Mouse (Mus musculus) layer of hippocampus, adult 2 months (tissue): ENCODE data around the gene Zc3h6. TPM values are rescaled to one million over a fixed set of nuclear protein-coding genes. Genes with fewer than 3 reads are reported as not detected.

Experiments used
- DNase-seq, 2 experiments: peaks; one replicate each; pipeline ENCODE4 v3.0.0; 2022; ENCODE audit warnings: low spot score in 2 of 2
- H3K27ac ChIP-seq: fragments of 200-600 bp; 2 replicates; pipeline ENCODE4 v1.8.1; 2022
- H3K4me3 ChIP-seq: fragments of 200-600 bp; 2 replicates; pipeline ENCODE4 v1.8.1; 2022; ENCODE audit warnings: mild to moderate bottlenecking
- CTCF ChIP-seq: fragments of 200-600 bp; conservative IDR thresholded peaks from 2 replicates; pipeline ENCODE4 v1.8.1; 2022; ENCODE audit warnings: antibody characterized with exemption, mild to moderate bottlenecking, moderate library complexity
- long read RNA-seq, 2 experiments: library from polyadenylated mRNA; stranded (forward); transcript quantifications; one replicate each; pipeline ENCODE4 v2.0.0; 2021; ENCODE audit warnings: borderline mapping rate in 2 of 2
- total RNA-seq, 2 experiments: library from RNA; stranded (reverse); gene quantifications; 2 replicates each; pipeline ENCODE4 v1.2.3; 2021

Zc3h6 gene
- 10 to 100 TPM; 18.3 to 20.5 TPM for total RNA-seq
- long read RNA-seq, experiment 1, full-length matches to known transcripts: 8 of 10 reads
- long read RNA-seq, experiment 1, partial matches to known transcripts: 2 of 10 reads
- long read RNA-seq, experiment 1, other reads (novel, unspliced or antisense): 0 of 10 reads
- long read RNA-seq, experiment 2, full-length matches to known transcripts: 9 of 11 reads
- long read RNA-seq, experiment 2, partial matches to known transcripts: 1 of 11 reads
- long read RNA-seq, experiment 2, other reads (novel, unspliced or antisense): 1 of 11 reads

DNA sequence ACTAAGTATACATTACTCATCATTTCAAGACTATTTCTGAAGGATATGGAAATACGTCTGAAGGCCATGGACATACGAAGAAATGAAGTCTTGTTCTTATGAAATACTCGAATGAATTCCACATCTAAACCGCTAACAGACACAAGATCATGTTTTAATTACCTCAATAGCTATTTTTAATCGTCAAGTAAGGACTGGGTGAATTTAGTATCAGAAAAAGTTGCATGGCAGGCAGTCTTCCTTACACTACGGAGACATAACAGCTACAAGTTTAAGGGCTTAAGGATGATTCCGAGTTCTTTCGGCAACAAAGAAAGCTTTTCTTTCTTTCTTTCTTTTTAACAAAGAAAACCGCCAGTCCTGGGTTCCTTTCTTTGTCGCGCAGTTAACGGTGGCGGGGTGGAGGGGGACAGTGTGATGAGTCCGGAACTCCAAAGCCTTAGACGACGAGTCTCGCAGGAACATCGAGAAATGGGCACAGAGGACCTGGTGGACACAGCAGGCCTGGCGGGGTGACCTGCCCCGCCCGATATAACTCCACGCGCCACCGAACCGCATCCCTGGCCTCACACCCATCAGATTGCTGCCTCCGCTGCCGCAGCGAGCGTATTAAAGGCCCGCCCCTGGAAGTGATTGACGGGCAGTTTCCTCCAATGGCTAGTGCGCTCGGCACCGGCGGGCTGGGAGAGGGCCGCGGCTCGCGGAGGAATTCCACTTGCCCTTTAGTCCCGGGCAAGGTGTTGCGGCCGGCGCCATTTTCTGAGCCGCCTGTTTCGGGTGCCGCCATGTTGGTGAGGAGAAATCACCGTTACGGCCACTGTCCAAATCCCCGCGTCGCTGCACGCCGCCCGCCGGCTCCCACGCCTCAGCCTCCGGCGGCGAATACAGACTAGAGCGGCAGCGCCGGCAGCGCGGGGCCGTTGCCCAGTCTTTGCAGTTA lies at the start of gene Zc3h6:
Gene Zc3h6, plus strand, starts transcription at position 762 of the 940 bp plus-strand sequence.
- Histone ChIP-seq H3K4me3 (peak within 1 kb of the TSS; percentile 92), H3K27ac (peak within 1 kb of the TSS; percentile 100)
- TF ChIP-seq CTCF: no peak
- DNase-seq: peak; percentile 97 to 99

DNA sequence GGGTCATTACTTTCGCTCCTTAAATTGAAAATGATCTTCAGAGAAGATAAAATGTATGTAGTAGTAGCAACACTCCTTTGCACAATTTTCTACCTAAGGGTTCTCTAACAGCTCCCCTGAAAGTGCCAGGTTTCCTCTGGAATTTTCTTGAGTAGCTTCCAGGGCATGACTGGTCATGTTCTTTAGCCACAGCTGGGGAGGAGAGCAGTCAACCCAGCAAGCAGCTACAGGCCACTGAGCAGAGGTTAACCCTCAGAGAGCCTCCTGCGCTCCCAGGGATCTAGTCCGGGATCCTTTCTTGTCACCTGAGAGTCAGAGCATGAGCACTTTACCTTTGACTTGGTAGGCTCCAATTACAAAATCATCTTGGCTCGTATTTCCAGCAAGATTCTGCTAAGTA lies 42.4 kb upstream of the Zc3h6 start:
- Histone ChIP-seq H3K27ac (no peak overlapping the region), H3K4me3 (no peak overlapping the region)
- TF ChIP-seq CTCF: no peak
- no peak for DNase-seq

- peak in 1 of 2 experiments; percentile 10 for DNase-seq
- Histone ChIP-seq H3K27ac (no peak overlapping the region), H3K4me3 (no peak overlapping the region)
- TF ChIP-seq CTCF: no peak
Observed at GRCm38 (mm10) chr2:128928446-128928845, 38.8 kb upstream of the Zc3h6 start.

GRCm38 (mm10) chr2:128930704-128931103 lies 36.5 kb upstream of the Zc3h6 start:
- TF ChIP-seq CTCF: no peak
- Histone ChIP-seq H3K27ac (no peak overlapping the region), H3K4me3 (no peak overlapping the region)
- DNase-seq: no peak

DNA sequence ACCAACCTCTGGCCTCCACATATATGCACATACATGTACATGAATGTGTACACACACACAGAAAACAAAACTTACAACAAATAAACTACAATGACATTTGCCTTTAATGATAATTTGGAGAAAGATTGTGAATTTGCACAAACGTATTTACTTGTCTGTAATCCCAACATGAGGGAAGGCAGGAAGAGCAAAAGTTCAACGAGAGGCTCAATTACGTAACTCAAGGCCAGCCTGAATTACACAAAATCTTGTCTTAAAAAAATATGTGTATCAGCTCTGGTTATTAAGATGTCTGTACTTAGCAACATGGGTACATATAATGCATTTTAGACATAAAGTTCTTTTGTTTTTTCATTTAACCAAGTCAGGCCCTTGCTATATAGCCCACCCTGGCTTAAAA lies 30.9 kb upstream of the Zc3h6 start:
- Histone ChIP-seq H3K27ac (no peak overlapping the region), H3K4me3 (no peak overlapping the region)
- no peak for TF ChIP-seq CTCF
- no peak for DNase-seq

GRCm38 (mm10) chr2:128943538-128944528 lies 23.4 kb upstream of the Zc3h6 start, which contains the start of gene Zc3h8:
Gene Zc3h8, minus strand, starts transcription at chr2:128944077.
- peak; percentile 96 to 97 for DNase-seq
- Histone ChIP-seq H3K4me3 (peak within 1 kb of the TSS; percentile 86), H3K27ac (peak within 1 kb of the TSS; percentile 94)
- no peak for TF ChIP-seq CTCF

GRCm38 (mm10) chr2:128947962-128948588 lies 19.1 kb upstream of the Zc3h6 start:
- DNase-seq: peak; percentile 39 to 48
- Histone ChIP-seq H3K4me3 (no peak overlapping the region), H3K27ac (no peak overlapping the region)
- peak; percentile 91 for TF ChIP-seq CTCF

DNA sequence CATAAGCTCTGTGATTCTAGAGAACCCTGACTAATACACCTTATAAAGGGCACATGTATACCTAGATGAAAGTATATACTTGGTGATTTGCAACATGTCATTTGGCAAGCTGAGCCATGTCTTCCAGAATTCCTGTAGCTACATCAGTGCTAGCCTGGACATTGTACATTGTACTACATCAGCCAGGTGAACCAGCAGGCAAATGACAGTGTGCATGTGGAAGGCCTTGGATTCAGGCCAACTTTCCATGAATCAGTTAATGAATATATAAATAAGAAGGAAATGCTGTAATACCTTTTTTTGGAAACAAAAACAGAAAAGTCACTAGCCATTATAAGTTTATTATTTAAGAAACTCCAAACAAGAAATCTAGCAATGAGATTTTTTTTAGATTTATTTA lies 13.0 kb upstream of the Zc3h6 start:
- no peak for DNase-seq
- TF ChIP-seq CTCF: no peak
- Histone ChIP-seq H3K4me3 (no peak overlapping the region), H3K27ac (no peak overlapping the region)

DNA sequence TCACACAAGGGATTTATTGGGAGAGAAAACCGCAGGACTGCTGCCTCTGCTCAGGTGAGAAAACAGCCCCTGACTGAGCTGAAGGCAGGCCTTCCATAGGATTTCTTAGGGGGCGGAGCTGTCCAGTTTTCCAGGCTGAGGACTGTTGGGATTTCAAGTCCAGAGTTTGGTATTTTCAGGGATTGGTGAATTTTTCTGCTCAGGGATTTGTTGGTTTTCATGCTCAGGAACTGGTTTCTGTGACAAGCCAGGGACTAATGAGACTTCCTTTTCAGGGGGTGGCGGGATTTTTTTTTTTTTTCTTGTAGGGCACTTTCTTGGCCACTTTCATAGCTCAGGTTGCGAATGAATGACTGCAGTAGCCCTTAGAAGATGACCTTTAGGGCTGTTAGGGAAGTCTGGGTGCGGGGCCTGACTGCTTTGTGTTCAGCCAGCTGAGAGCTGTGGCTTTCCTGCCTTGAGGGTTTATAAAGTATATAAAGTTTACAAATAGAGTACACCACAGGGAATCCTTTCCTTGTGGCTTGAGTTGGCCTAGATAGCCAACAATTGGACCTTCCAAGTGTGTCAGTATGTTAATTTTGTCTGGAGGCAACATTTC lies 1.6 kb upstream of the Zc3h6 start:
- TF ChIP-seq CTCF: no peak
- no peak overlapping the region for H3K4me3 ChIP-seq
- H3K27ac ChIP-seq: 0 out of 2 replicates have a peak overlapping the region, but pooled peaks have one; percentile 100
- DNase-seq: no peak

DNA sequence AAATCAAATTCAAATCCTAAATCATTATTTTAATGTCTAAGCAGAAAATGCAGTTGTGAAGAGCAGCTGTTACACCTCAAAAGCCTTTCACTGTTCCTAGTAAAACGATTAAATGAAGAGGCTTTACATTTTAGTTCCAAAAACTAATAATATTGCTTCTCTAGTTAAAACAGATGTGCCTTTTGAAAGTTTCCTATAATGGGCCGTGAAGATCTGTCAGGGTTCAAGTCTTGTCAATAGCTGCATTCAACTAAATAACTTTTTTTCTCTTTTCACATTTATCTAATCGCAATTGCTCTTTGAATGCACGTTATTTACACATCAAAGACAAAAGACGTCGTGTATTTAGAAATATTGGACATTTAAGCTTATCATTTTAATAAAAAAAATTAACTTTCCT lies 966 bp upstream of the Zc3h6 start:
- Histone ChIP-seq H3K27ac (peak overlapping the region; percentile 100), H3K4me3 (peak overlapping the region; percentile 92)
- TF ChIP-seq CTCF: no peak
- no peak for DNase-seq

DNA sequence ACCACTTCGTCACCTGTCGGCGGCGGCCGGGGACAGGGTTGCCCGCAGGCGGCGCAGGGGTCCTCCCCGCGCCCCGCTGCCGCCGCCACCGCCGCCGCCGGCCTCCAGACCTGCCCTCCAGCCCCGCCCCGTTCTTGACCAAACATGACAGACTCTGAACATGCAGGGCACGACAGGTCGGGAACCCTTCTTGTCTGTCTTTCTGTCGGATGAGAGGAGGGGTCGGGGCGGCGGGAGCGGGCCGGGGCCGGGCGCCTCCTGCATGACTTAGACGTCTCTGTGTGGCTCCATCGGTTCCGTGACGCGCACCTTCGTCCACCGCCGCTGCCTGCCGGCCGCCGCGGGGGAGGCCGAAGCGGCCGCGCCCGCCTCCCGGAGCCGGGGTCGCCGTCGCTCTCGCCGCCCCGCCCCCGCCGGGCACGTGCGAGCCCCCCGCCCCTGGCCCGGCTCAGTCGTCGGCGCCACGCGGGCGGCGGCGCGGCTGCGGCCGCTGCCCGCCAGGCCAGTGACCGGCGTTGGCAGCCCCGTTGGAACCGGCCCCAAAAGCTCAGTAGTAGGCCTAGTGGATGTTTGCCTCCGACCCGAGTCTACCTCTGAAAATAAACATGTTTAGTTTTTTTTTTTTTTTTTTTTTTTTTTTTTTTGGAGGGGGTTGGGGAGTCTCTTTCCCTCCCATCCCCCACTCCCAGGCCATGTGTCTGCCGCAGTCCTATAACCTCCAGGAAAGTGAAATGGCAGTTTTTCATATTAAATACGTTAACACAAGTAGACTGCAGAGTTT lies 649 bp downstream of the Zc3h6 start, which contains the start of gene Gm10762:
Gene Gm10762, minus strand, starts transcription at position 65 of the 781 bp plus-strand sequence.
- TF ChIP-seq CTCF: no peak
- Histone ChIP-seq H3K4me3 (peak within 1 kb of the TSS; percentile 92), H3K27ac (peak within 1 kb of the TSS; percentile 100)
- DNase-seq: peak; percentile 36 to 62
